Mouse (Mus musculus): Measurements from ENCODE around the gene Rab13. TPM values are rescaled to one million over a fixed set of nuclear protein-coding genes. Genes with fewer than 3 reads are reported as not detected.

The Rab13 gene
- polyA plus RNA-seq, 1 experiment from 2014 or later: 23.1 TPM

DNA sequence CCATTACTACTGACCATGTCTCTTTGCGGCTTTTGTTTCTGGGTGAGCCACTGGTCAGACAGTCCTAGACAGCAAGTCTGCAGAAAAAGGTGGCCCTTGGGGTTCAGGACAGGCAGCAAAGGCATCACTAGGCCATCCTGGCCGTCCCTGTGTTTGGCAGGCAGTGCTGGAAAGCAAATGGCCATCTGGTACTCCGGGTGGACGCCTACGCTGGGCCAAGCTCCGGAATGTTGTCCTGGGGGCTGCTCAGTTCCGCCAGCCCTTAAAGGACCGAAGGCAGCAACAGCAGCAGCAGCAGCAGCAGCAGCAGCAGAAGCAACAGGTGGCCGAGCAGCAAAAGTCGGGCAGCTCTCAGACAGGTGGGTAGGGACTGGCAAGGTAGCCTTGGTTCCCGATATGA is 61.8 kb downstream of the Rab13 start:
- 91% methylated on average over 11 of the region's 11 CpGs for WGBS

More for the DNA sequence above, 61.8 kb downstream of the Rab13 start:
- H3K36me3 ChIP-seq (ENCODE audit: control insufficient read depth, insufficient read depth): peaks cover 50% of the 10 kb centered on the region; the same call in 1 of the 2 replicates
- TF ChIP-seq CTCF (IDR thresholded peaks at IDR 0.05; ENCODE audit: low read depth): no peak
- no peak for ATAC-seq
- H3K4me2 ChIP-seq (replicated peaks; ENCODE audit: low read depth): no peak overlapping the region
- no peaks in the 10 kb centered on the region for H3K9me3 ChIP-seq (ENCODE audit: control insufficient read depth)
- H3K4me1 ChIP-seq (replicated peaks; ENCODE audit: control insufficient read depth, insufficient read depth, low read length): no peaks in the 10 kb centered on the region
- H3K4me3 ChIP-seq (ENCODE audit: low read depth, low read length): no peak overlapping the region
- no peaks in the 10 kb centered on the region for H3K27me3 ChIP-seq (replicated peaks; ENCODE audit: control insufficient read depth, insufficient read depth, low read length)
- H3K27ac ChIP-seq (ENCODE audit: low read depth, low read length): no peak overlapping the region
- H3K9ac ChIP-seq (ENCODE audit: low read depth, low read length): no peak overlapping the region

Small RNAs within 50 kb of the gene (microRNA-seq; reads per million reads assigned to microRNA genes)
- not detected for gene Mir7012

Other genes starting within 250 kb of the Rab13 start
- 64.0 and 65.1 TPM in 2 replicates for gene Hax1, start 214.9 kb upstream of the Rab13 start, polyA plus RNA-seq (2015; fragmentation: Nextera tagmentation; extraction: Ambion mirVana)
- 128 and 130 TPM in 2 replicates for gene 4933434E20Rik, start 162.1 kb upstream of the Rab13 start, polyA plus RNA-seq (2015; fragmentation: Nextera tagmentation; extraction: Ambion mirVana)
- gene Ubap2l, start 161.1 kb upstream of the Rab13 start, polyA plus RNA-seq (2015; fragmentation: Nextera tagmentation; extraction: Ambion mirVana): 112 and 117 TPM in 2 replicates
- 311 and 332 TPM in 2 replicates for gene Tpm3, start 141.0 kb upstream of the Rab13 start, polyA plus RNA-seq (2015; fragmentation: Nextera tagmentation; extraction: Ambion mirVana)
- 0.03 TPM in 1 of 2 replicates, not detected in the other for gene Nup210l, start 109.6 kb upstream of the Rab13 start, polyA plus RNA-seq (2015; fragmentation: Nextera tagmentation; extraction: Ambion mirVana)
- 1,181 and 1,228 TPM in 2 replicates for gene Rps27, start within 50 bp of the Rab13 start, polyA plus RNA-seq (2015; fragmentation: Nextera tagmentation; extraction: Ambion mirVana)
- 169 and 172 TPM in 2 replicates for gene Jtb, start 17.9 kb downstream of the Rab13 start, polyA plus RNA-seq (2015; fragmentation: Nextera tagmentation; extraction: Ambion mirVana)
- gene Creb3l4, start 29.8 kb downstream of the Rab13 start, polyA plus RNA-seq (2015; fragmentation: Nextera tagmentation; extraction: Ambion mirVana): 7.5 and 8.6 TPM in 2 replicates
- gene Slc39a1, start 34.5 kb downstream of the Rab13 start, polyA plus RNA-seq (2015; fragmentation: Nextera tagmentation; extraction: Ambion mirVana): 153 and 158 TPM in 2 replicates
- gene Crtc2, start 40.5 kb downstream of the Rab13 start, polyA plus RNA-seq (2015; fragmentation: Nextera tagmentation; extraction: Ambion mirVana): 12.2 and 14.9 TPM in 2 replicates
- gene Dennd4b, start 51.5 kb downstream of the Rab13 start, polyA plus RNA-seq (2015; fragmentation: Nextera tagmentation; extraction: Ambion mirVana): 0.93 and 0.94 TPM in 2 replicates
- gene Gatad2b, start 79.5 kb downstream of the Rab13 start, polyA plus RNA-seq (2015; fragmentation: Nextera tagmentation; extraction: Ambion mirVana): 4.7 and 6.6 TPM in 2 replicates
- 2.5 and 2.9 TPM in 2 replicates for gene Slc27a3, start 176.2 kb downstream of the Rab13 start, polyA plus RNA-seq (2015; fragmentation: Nextera tagmentation; extraction: Ambion mirVana)
- 8.8 and 9.7 TPM in 2 replicates for gene Ints3, start 219.9 kb downstream of the Rab13 start, polyA plus RNA-seq (2015; fragmentation: Nextera tagmentation; extraction: Ambion mirVana)